Mouse (Mus musculus) neutrophil, adult 59 days (primary cell): Measurements from ENCODE around the gene Gm7929. TPM values are rescaled to one million over a fixed set of nuclear protein-coding genes. Genes with fewer than 3 reads are reported as not detected.

Experiments
- total RNA-seq, 2 experiments: library from RNA; stranded (reverse); gene quantifications; 1 replicate in 1 of 2; 2 replicates in 1 of 2; pipeline ENCODE4 v1.2.4; 2023

The Gm7929 gene
- not detected for total RNA-seq

GRCm38 (mm10) chr14:41750514-41750913 is at the start of gene Gm7929:
TSS of gene Gm7929 (minus strand) at chr14:41750614.

GRCm38 (mm10) chr14:41772341-41772740 is 21.9 kb upstream of the Gm7929 start, which contains the start of gene Gm47189:
TSS of gene Gm47189 (minus strand) at chr14:41772441.

GRCm38 (mm10) chr14:41701785-41702184 is 48.6 kb downstream of the Gm7929 start, which contains the start of gene Gm8068:
TSS of gene Gm8068 (minus strand) at chr14:41701885.

Other genes starting within 250 kb of the Gm7929 start
- gene Gm7970, start 195.0 kb downstream of the Gm7929 start, total RNA-seq: not detected
- not detected for gene 1700049E17Rik2, start 177.4 kb downstream of the Gm7929 start, total RNA-seq
- not detected for gene Gm3072, start 126.0 kb downstream of the Gm7929 start, total RNA-seq
- gene Gm3676, start 104.1 kb downstream of the Gm7929 start, total RNA-seq: not detected
- gene Gm8068, start 48.7 kb downstream of the Gm7929 start, total RNA-seq: not detected
- gene Gm47189, start 21.8 kb upstream of the Gm7929 start, total RNA-seq: not detected
- not detected for gene Gm7980, start 156.7 kb upstream of the Gm7929 start, total RNA-seq
- not detected for gene 1700049E17Rik1, start 174.3 kb upstream of the Gm7929 start, total RNA-seq
- not detected for gene 1700024B05Rik, start 193.4 kb upstream of the Gm7929 start, total RNA-seq
- not detected for gene Gm6401, start 217.3 kb upstream of the Gm7929 start, total RNA-seq
- gene Gm3543, start 232.7 kb upstream of the Gm7929 start, total RNA-seq: not detected